Mouse (Mus musculus) lung, adult 18-20 months (tissue): ENCODE measurements at regions not wholly inside any gene's neighbourhood (a gene's known extent, or its start where the extent isn't known, plus 50 kb on each side); places are given as distances from the start of the nearest gene placed in this dataset.

Experiments
- DNase-seq, 2 experiments: peaks; one replicate each; pipeline ENCODE4 v3.0.0; 2022; ENCODE audit warnings: mixed read lengths in 2 of 2

DNA sequence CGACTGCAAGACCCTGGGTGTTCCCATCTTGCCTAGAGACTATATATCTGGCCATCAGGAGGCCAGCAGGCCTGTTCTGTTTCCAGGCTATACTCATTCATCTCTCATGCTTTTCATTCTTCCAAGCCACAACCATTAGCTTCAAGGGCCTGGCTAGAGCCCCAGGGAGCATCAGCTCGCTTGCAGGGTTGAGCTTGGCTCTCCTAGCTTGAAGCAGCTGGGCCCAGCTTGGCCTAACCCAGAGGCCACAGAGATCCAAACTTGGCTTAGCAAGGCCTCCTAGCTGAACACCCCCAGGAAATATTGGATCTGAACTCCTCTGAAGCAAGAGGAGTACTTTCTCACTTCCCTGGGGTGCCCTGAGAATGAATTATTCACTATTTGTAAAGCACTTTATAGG is 50.3 kb upstream of the 3425401B19Rik start:
- DNase-seq = peak; percentile 23 to 36
